Mouse (Mus musculus): Measurements from ENCODE around the gene Agt. TPM values are rescaled to one million over a fixed set of nuclear protein-coding genes. Genes with fewer than 3 reads are reported as not detected.
A peak's percentile ranks its signal among the peaks of the same experiment; 100 is the strongest.

The Agt gene
- polyA plus RNA-seq, 1 experiment = 17.2 TPM

GRCm38 (mm10) chr8:124542001-124542400 lies 27.5 kb downstream of the Agt start:
- H3K27ac ChIP-seq (ENCODE audit: insufficient read depth, low read length) = no peak overlapping the region
- H3K4me1 ChIP-seq (ENCODE audit: control insufficient read depth, insufficient read depth, low read length) = peaks cover 3% of the 10 kb centered on the region; the same call in 1 of the 2 replicates
- H3K4me3 ChIP-seq (ENCODE audit: insufficient read depth, low read length) = no peak overlapping the region
- TF ChIP-seq POLR2A (IDR thresholded peaks at IDR 0.05; ENCODE audit: extremely low read depth, insufficient read depth, low read length) (no peak), CTCF (IDR thresholded peaks at IDR 0.05; ENCODE audit: extremely low read depth, insufficient read depth, low read length) (no peak)

- no peak overlapping the region for H3K27ac ChIP-seq (ENCODE audit: insufficient read depth, low read length)
- H3K4me1 ChIP-seq (ENCODE audit: control insufficient read depth, insufficient read depth, low read length) = no peaks in the 10 kb centered on the region; the same call in 1 of the 2 replicates
- no peak overlapping the region for H3K4me3 ChIP-seq (ENCODE audit: insufficient read depth, low read length)
- TF ChIP-seq CTCF (IDR thresholded peaks at IDR 0.05; ENCODE audit: extremely low read depth, insufficient read depth, low read length) (no peak), POLR2A (IDR thresholded peaks at IDR 0.05; ENCODE audit: extremely low read depth, insufficient read depth, low read length) (no peak)
Observed at GRCm38 (mm10) chr8:124540906-124541305, 28.6 kb downstream of the Agt start.

- peaks cover 7% of the 10 kb centered on the region for H3K4me1 ChIP-seq (ENCODE audit: control insufficient read depth, insufficient read depth, low read length)
Observed at GRCm38 (mm10) chr8:124535451-124535850, 34.1 kb downstream of the Agt start.

GRCm38 (mm10) chr8:124532626-124533025 lies 36.9 kb downstream of the Agt start:
- H3K27ac ChIP-seq (ENCODE audit: insufficient read depth, low read length) = no peak overlapping the region
- no peak for TF ChIP-seq POLR2A (IDR thresholded peaks at IDR 0.05; ENCODE audit: extremely low read depth, insufficient read depth, low read length)
- no peak for TF ChIP-seq CTCF (IDR thresholded peaks at IDR 0.05; ENCODE audit: extremely low read depth, insufficient read depth, low read length)

More at GRCm38 (mm10) chr8:124535451-124535850, 34.1 kb downstream of the Agt start:
- no peak overlapping the region for H3K27ac ChIP-seq (ENCODE audit: insufficient read depth, low read length)
- H3K4me3 ChIP-seq (ENCODE audit: insufficient read depth, low read length) = no peak overlapping the region
- TF ChIP-seq CTCF (IDR thresholded peaks at IDR 0.05; ENCODE audit: extremely low read depth, insufficient read depth, low read length) (no peak), POLR2A (IDR thresholded peaks at IDR 0.05; ENCODE audit: extremely low read depth, insufficient read depth, low read length) (no peak)

GRCm38 (mm10) chr8:124530996-124531395 lies 38.5 kb downstream of the Agt start:
- H3K4me1 ChIP-seq (ENCODE audit: control insufficient read depth, insufficient read depth, low read length) = peaks cover 9% of the 10 kb centered on the region
- H3K4me3 ChIP-seq (ENCODE audit: insufficient read depth, low read length) = no peak overlapping the region
- no peak for TF ChIP-seq POLR2A (IDR thresholded peaks at IDR 0.05; ENCODE audit: extremely low read depth, insufficient read depth, low read length)
- TF ChIP-seq CTCF (IDR thresholded peaks at IDR 0.05; ENCODE audit: extremely low read depth, insufficient read depth, low read length) = no peak
- H3K27ac ChIP-seq (ENCODE audit: insufficient read depth, low read length) = peak overlapping the region; percentile 39; the same call in 1 of the 2 replicates

More at GRCm38 (mm10) chr8:124532626-124533025, 36.9 kb downstream of the Agt start:
- Histone ChIP-seq H3K4me1 (ENCODE audit: control insufficient read depth, insufficient read depth, low read length) (peaks cover 9% of the 10 kb centered on the region), H3K4me3 (ENCODE audit: insufficient read depth, low read length) (no peak overlapping the region)

DNA sequence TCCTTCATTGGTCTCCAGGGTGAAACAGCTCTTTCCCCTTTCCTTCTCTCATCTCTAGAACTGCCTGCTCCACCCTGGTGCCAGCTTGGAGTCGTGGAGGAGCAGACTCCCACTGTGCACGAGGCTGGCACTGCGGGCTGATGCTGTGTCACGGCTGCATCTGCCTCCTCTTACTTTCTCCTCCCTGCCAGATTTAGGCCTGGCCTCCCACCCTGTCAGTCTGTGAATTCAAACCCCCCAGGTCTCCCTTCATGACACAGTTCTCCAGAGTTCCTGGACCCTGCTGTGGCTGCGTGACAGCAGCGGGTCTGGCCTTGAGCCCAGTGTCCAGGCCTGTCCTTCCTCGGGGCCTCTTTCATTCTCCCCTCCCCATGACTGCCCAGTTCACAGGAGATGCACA lies 39.0 kb downstream of the Agt start:
- Histone ChIP-seq H3K4me1 (ENCODE audit: control insufficient read depth, insufficient read depth, low read length) (peaks cover 9% of the 10 kb centered on the region), H3K4me3 (ENCODE audit: insufficient read depth, low read length) (no peak overlapping the region), H3K27ac (ENCODE audit: insufficient read depth, low read length) (peak overlapping the region; percentile 39; the same call in 1 of the 2 replicates)
- TF ChIP-seq POLR2A (IDR thresholded peaks at IDR 0.05; ENCODE audit: extremely low read depth, insufficient read depth, low read length) = no peak
- TF ChIP-seq CTCF (IDR thresholded peaks at IDR 0.05; ENCODE audit: extremely low read depth, insufficient read depth, low read length) = no peak

DNA sequence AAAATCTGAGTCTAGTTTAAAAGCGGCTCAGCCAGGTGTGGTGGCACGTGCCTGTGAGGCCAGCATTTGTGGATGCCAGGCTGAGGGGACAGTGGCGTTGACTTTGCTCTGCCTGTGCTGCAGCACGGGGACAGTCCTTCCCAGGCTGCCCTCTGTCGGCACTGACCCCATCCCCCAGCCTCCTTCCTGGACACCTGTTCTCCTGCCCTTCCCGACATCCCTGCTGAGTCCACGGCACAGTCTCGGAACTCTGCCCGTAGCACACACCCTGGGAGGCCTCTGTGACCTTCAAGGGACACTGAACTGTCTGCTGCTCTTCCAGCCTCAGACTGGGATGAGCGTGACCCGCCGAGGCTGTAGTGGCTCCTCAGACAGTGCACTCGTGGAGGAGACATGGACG lies 39.4 kb downstream of the Agt start:
- no peak overlapping the region for H3K4me3 ChIP-seq (ENCODE audit: insufficient read depth, low read length)
- TF ChIP-seq CTCF (IDR thresholded peaks at IDR 0.05; ENCODE audit: extremely low read depth, insufficient read depth, low read length) = no peak
- TF ChIP-seq POLR2A (IDR thresholded peaks at IDR 0.05; ENCODE audit: extremely low read depth, insufficient read depth, low read length) = no peak
- peaks cover 9% of the 10 kb centered on the region for H3K4me1 ChIP-seq (ENCODE audit: control insufficient read depth, insufficient read depth, low read length)
- peak overlapping the region; percentile 7; the same call in 1 of the 2 replicates for H3K27ac ChIP-seq (ENCODE audit: insufficient read depth, low read length)

DNA sequence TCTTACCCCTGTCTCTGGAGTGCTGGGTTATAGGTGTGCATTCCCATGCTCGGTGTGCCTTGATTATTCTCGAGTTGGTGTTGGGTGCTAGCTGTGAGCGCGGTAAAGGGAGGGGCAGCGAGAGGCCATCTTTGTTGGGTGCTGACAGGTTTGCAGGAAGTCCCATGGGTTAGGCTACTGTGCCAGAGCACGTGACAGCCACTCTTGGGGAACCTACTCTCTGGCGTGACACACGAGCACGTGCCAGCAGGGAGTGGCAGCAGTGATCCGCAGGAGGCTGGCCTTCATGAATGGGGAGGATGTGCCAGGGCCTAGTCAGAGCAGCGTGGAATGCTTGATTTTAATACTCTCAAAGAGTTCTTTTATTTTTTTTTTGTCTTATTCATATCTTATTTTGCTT lies 43.2 kb downstream of the Agt start:
- H3K4me1 ChIP-seq (ENCODE audit: control insufficient read depth, insufficient read depth, low read length) = peaks cover 17% of the 10 kb centered on the region
- H3K4me3 ChIP-seq (ENCODE audit: insufficient read depth, low read length) = no peak overlapping the region
- TF ChIP-seq POLR2A (IDR thresholded peaks at IDR 0.05; ENCODE audit: extremely low read depth, insufficient read depth, low read length) = no peak
- no peak for TF ChIP-seq CTCF (IDR thresholded peaks at IDR 0.05; ENCODE audit: extremely low read depth, insufficient read depth, low read length)
- no peak overlapping the region for H3K27ac ChIP-seq (ENCODE audit: insufficient read depth, low read length)

DNA sequence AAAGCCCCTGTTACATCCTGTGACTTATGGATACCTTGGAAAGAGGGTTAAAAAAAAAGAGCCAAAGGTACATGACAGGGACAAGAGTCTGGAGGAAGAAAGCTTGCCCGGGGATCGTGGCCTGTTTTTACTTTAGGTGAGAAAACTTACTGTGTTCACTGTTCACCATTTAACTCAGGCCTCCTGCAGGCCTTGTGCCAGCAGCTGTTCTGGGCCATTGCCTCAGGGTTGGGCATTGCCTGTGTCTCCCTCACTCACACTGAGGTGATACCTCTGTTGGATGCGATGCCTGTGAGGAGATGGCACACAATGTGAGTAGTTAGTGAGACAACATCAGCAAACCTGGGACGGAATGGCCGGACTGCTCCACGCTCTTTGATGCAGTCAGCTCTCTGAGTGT lies 47.6 kb downstream of the Agt start:
- no peak overlapping the region for H3K27ac ChIP-seq (ENCODE audit: insufficient read depth, low read length)
- TF ChIP-seq CTCF (IDR thresholded peaks at IDR 0.05; ENCODE audit: extremely low read depth, insufficient read depth, low read length) (no peak), POLR2A (IDR thresholded peaks at IDR 0.05; ENCODE audit: extremely low read depth, insufficient read depth, low read length) (no peak)
- H3K4me1 ChIP-seq (ENCODE audit: control insufficient read depth, insufficient read depth, low read length) = peaks cover 14% of the 10 kb centered on the region
- peak overlapping the region; percentile 89; the same call in 1 of the 2 replicates for H3K4me3 ChIP-seq (ENCODE audit: insufficient read depth, low read length)

- TF ChIP-seq POLR2A (IDR thresholded peaks at IDR 0.05; ENCODE audit: extremely low read depth, insufficient read depth, low read length) (peak; percentile 38; the same call in 1 of the 2 replicates), CTCF (IDR thresholded peaks at IDR 0.05; ENCODE audit: extremely low read depth, insufficient read depth, low read length) (peak; percentile 66)
- Histone ChIP-seq H3K4me3 (ENCODE audit: insufficient read depth, low read length) (peak within 1 kb of the TSS; percentile 89), H3K27ac (ENCODE audit: insufficient read depth, low read length) (no peak within 1 kb of the TSS), H3K4me1 (ENCODE audit: control insufficient read depth, insufficient read depth, low read length) (peaks cover 21% of the 10 kb centered on the region)
Observed at GRCm38 (mm10) chr8:124520249-124521080, 49.0 kb downstream of the Agt start, which contains the start of gene Cog2. Cog2 (plus strand) TSS chr8:124520767.

All from cortical plate, adult 2 months (tissue).